Mouse (Mus musculus): ENCODE results near the gene Sf3a1. TPM values are rescaled to one million over a fixed set of nuclear protein-coding genes. Genes with fewer than 3 reads are reported as not detected.
A peak's percentile ranks its signal among the peaks of the same experiment; 100 is the strongest.

Gene Sf3a1
- polyA plus RNA-seq, 1 experiment, result 117 TPM

DNA sequence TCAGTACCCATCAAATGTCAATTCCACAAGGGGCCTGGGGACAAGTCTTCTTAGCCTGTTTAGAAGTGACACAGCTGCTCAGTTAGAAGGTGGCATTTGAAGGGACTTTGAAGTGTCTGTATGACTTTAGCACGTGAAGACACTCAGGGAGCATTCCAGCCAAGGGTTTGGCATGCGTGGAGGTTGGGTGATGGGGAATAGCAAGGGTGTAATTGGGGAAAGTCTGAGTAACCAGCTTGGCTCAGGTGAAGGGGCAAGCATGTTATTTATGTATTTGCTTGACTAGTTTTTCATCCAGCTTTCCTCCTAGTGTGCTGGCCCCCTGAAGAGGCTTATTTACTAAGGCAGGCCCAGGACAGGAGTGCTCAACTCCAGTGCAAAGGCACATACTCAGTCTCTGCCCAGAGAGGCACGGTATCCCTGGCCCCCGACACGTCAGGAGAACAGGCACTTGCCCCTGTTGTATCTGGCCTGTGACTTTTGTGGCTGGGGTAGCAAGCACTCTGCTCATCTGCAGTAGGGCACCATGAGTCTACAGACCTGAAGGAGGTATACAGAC lies 45.0 kb downstream of the Sf3a1 start:
- Histone ChIP-seq H3K9me3 (replicated peaks; ENCODE audit: control insufficient read depth, insufficient read depth, low read length, poor library complexity, severe bottlenecking) (no peaks in the 10 kb centered on the region), H3K9ac (ENCODE audit: low read depth, poor library complexity, severe bottlenecking) (no peak overlapping the region), H3K36me3 (ENCODE audit: control insufficient read depth, insufficient read depth, low read length, poor library complexity, severe bottlenecking) (peaks cover 2% of the 10 kb centered on the region; the same call in 1 of the 2 replicates), H3K4me3 (ENCODE audit: low read depth, low read length) (no peak overlapping the region), H3K4me1 (ENCODE audit: control insufficient read depth, insufficient read depth, low read length) (no peaks in the 10 kb centered on the region), H3K27ac (ENCODE audit: insufficient read depth, low read length) (no peak overlapping the region), H3K27me3 (ENCODE audit: control insufficient read depth, insufficient read depth, low read length, poor library complexity, severe bottlenecking) (no peaks in the 10 kb centered on the region)
- no peak for TF ChIP-seq CTCF (IDR thresholded peaks at IDR 0.05; ENCODE audit: low read depth, low read length)
- TF ChIP-seq POLR2A (IDR thresholded peaks at IDR 0.05; ENCODE audit: insufficient read depth, low read length), result no peak
- TF ChIP-seq EP300 (IDR thresholded peaks at IDR 0.05; ENCODE audit: insufficient read depth, low read depth, low read length), result no peak

- TF ChIP-seq POLR2A (IDR thresholded peaks at IDR 0.05; ENCODE audit: insufficient read depth, low read length) (no peak), EP300 (IDR thresholded peaks at IDR 0.05; ENCODE audit: insufficient read depth, low read depth, low read length) (no peak), CTCF (IDR thresholded peaks at IDR 0.05; ENCODE audit: low read depth, low read length) (no peak)
- Histone ChIP-seq H3K36me3 (ENCODE audit: control insufficient read depth, insufficient read depth, low read length, poor library complexity, severe bottlenecking) (peaks cover 2% of the 10 kb centered on the region; the same call in 1 of the 2 replicates), H3K4me1 (ENCODE audit: control insufficient read depth, insufficient read depth, low read length) (no peaks in the 10 kb centered on the region), H3K9me3 (replicated peaks; ENCODE audit: control insufficient read depth, insufficient read depth, low read length, poor library complexity, severe bottlenecking) (no peaks in the 10 kb centered on the region), H3K27ac (ENCODE audit: insufficient read depth, low read length) (no peak overlapping the region), H3K9ac (ENCODE audit: low read depth, poor library complexity, severe bottlenecking) (no peak overlapping the region), H3K4me3 (ENCODE audit: low read depth, low read length) (no peak overlapping the region), H3K27me3 (ENCODE audit: control insufficient read depth, insufficient read depth, low read length, poor library complexity, severe bottlenecking) (no peaks in the 10 kb centered on the region)
Measured at GRCm38 (mm10) chr11:4205951-4206350, 45.8 kb downstream of the Sf3a1 start.

GRCm38 (mm10) chr11:4206563-4206962 lies 46.4 kb downstream of the Sf3a1 start:
- no peaks in the 10 kb centered on the region for H3K4me1 ChIP-seq (ENCODE audit: control insufficient read depth, insufficient read depth, low read length)
- TF ChIP-seq EP300 (IDR thresholded peaks at IDR 0.05; ENCODE audit: insufficient read depth, low read depth, low read length) (no peak), CTCF (IDR thresholded peaks at IDR 0.05; ENCODE audit: low read depth, low read length) (no peak), POLR2A (IDR thresholded peaks at IDR 0.05; ENCODE audit: insufficient read depth, low read length) (no peak)
- no peak overlapping the region for H3K4me3 ChIP-seq (ENCODE audit: low read depth, low read length)
- no peak overlapping the region for H3K9ac ChIP-seq (ENCODE audit: low read depth, poor library complexity, severe bottlenecking)
- peaks cover 2% of the 10 kb centered on the region; the same call in 1 of the 2 replicates for H3K36me3 ChIP-seq (ENCODE audit: control insufficient read depth, insufficient read depth, low read length, poor library complexity, severe bottlenecking)
- no peak overlapping the region for H3K27ac ChIP-seq (ENCODE audit: insufficient read depth, low read length)
- no peaks in the 10 kb centered on the region for H3K27me3 ChIP-seq (ENCODE audit: control insufficient read depth, insufficient read depth, low read length, poor library complexity, severe bottlenecking)
- no peaks in the 10 kb centered on the region for H3K9me3 ChIP-seq (replicated peaks; ENCODE audit: control insufficient read depth, insufficient read depth, low read length, poor library complexity, severe bottlenecking)

DNA sequence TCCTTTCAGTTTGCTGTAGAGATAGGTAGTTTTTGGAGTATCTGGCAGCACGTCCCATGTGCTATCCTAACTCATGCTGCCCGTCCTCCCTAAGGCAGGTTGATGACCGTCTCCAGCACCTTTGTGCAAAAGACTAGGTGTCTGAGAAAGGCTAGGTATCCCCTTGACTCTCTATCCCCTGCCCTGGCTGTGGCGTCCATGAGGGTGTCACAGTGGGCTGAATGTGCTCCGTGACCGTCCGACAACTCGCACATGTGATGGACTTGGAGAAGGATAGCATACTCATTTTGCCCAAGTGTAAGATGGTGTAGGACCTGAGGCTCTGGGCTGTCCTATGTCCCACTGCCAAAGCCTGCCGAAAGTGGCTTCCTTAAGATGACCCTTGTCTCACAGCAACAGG lies 47.5 kb downstream of the Sf3a1 start:
- Histone ChIP-seq H3K4me3 (ENCODE audit: low read depth, low read length) (no peak overlapping the region), H3K9ac (ENCODE audit: low read depth, poor library complexity, severe bottlenecking) (no peak overlapping the region), H3K36me3 (ENCODE audit: control insufficient read depth, insufficient read depth, low read length, poor library complexity, severe bottlenecking) (peaks cover 2% of the 10 kb centered on the region; the same call in 1 of the 2 replicates), H3K9me3 (replicated peaks; ENCODE audit: control insufficient read depth, insufficient read depth, low read length, poor library complexity, severe bottlenecking) (no peaks in the 10 kb centered on the region), H3K4me1 (ENCODE audit: control insufficient read depth, insufficient read depth, low read length) (no peaks in the 10 kb centered on the region), H3K27me3 (ENCODE audit: control insufficient read depth, insufficient read depth, low read length, poor library complexity, severe bottlenecking) (no peaks in the 10 kb centered on the region), H3K27ac (ENCODE audit: insufficient read depth, low read length) (no peak overlapping the region)
- TF ChIP-seq POLR2A (IDR thresholded peaks at IDR 0.05; ENCODE audit: insufficient read depth, low read length) (no peak), CTCF (IDR thresholded peaks at IDR 0.05; ENCODE audit: low read depth, low read length) (no peak), EP300 (IDR thresholded peaks at IDR 0.05; ENCODE audit: insufficient read depth, low read depth, low read length) (no peak)

GRCm38 (mm10) chr11:4209556-4209955 lies 49.4 kb downstream of the Sf3a1 start:
- Histone ChIP-seq H3K27ac (ENCODE audit: insufficient read depth, low read length) (no peak overlapping the region), H3K36me3 (ENCODE audit: control insufficient read depth, insufficient read depth, low read length, poor library complexity, severe bottlenecking) (peaks cover 2% of the 10 kb centered on the region; the same call in 1 of the 2 replicates), H3K4me3 (ENCODE audit: low read depth, low read length) (no peak overlapping the region), H3K27me3 (ENCODE audit: control insufficient read depth, insufficient read depth, low read length, poor library complexity, severe bottlenecking) (no peaks in the 10 kb centered on the region), H3K4me1 (ENCODE audit: control insufficient read depth, insufficient read depth, low read length) (peaks cover 3% of the 10 kb centered on the region), H3K9me3 (replicated peaks; ENCODE audit: control insufficient read depth, insufficient read depth, low read length, poor library complexity, severe bottlenecking) (no peaks in the 10 kb centered on the region), H3K9ac (ENCODE audit: low read depth, poor library complexity, severe bottlenecking) (no peak overlapping the region)
- TF ChIP-seq EP300 (IDR thresholded peaks at IDR 0.05; ENCODE audit: insufficient read depth, low read depth, low read length) (no peak), POLR2A (IDR thresholded peaks at IDR 0.05; ENCODE audit: insufficient read depth, low read length) (no peak), CTCF (IDR thresholded peaks at IDR 0.05; ENCODE audit: low read depth, low read length) (peak; percentile 6)

DNA sequence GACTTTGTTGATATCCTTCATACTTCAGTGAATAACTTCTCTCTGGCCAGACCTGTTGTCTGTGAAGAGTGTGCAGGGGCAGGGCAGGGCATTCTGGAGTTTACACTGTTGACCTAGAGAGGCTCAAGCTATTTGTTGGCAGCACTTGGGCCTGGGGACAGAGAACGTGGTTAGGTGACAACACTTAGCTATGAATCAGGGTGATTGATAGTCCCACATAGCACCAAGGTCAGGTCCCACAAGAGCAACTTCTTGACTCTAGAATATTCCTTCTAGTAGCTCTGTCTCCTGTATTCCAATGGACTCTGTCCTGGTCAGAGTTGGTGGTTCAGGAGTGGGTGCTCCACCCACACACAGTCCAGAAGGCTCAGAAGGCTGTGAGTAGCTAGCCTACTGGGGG lies 50.6 kb downstream of the Sf3a1 start:
- H3K9me3 ChIP-seq (replicated peaks; ENCODE audit: control insufficient read depth, insufficient read depth, low read length, poor library complexity, severe bottlenecking), result no peaks in the 10 kb centered on the region
- TF ChIP-seq EP300 (IDR thresholded peaks at IDR 0.05; ENCODE audit: insufficient read depth, low read depth, low read length) (no peak), POLR2A (IDR thresholded peaks at IDR 0.05; ENCODE audit: insufficient read depth, low read length) (no peak), CTCF (IDR thresholded peaks at IDR 0.05; ENCODE audit: low read depth, low read length) (no peak)
- H3K4me1 ChIP-seq (ENCODE audit: control insufficient read depth, insufficient read depth, low read length), result peaks cover 3% of the 10 kb centered on the region
- H3K9ac ChIP-seq (ENCODE audit: low read depth, poor library complexity, severe bottlenecking), result no peak overlapping the region
- no peak overlapping the region for H3K27ac ChIP-seq (ENCODE audit: insufficient read depth, low read length)
- peaks cover 2% of the 10 kb centered on the region; the same call in 1 of the 2 replicates for H3K36me3 ChIP-seq (ENCODE audit: control insufficient read depth, insufficient read depth, low read length, poor library complexity, severe bottlenecking)
- H3K4me3 ChIP-seq (ENCODE audit: low read depth, low read length), result no peak overlapping the region
- no peaks in the 10 kb centered on the region for H3K27me3 ChIP-seq (ENCODE audit: control insufficient read depth, insufficient read depth, low read length, poor library complexity, severe bottlenecking)

Data from ES-Bruce4 (cell line).